Mouse (Mus musculus) E14TG2a.4 (cell line): ENCODE results near the gene Pigl.

Experiments used
- CTCF ChIP-seq: conservative IDR thresholded peaks from 2 replicates; pipeline ENCODE4 v1.5.1; 2014; ENCODE audit warnings: low read length
- NANOG ChIP-seq: IDR thresholded peaks from 2 replicates; pipeline ENCODE4 v1.6.1; 2014; ENCODE audit warnings: borderline replicate concordance, low read length, mixed read lengths
- POU5F1 ChIP-seq: IDR thresholded peaks from 2 replicates; pipeline ENCODE4 v1.6.1; 2014; ENCODE audit warnings: low read length, borderline replicate concordance

DNA sequence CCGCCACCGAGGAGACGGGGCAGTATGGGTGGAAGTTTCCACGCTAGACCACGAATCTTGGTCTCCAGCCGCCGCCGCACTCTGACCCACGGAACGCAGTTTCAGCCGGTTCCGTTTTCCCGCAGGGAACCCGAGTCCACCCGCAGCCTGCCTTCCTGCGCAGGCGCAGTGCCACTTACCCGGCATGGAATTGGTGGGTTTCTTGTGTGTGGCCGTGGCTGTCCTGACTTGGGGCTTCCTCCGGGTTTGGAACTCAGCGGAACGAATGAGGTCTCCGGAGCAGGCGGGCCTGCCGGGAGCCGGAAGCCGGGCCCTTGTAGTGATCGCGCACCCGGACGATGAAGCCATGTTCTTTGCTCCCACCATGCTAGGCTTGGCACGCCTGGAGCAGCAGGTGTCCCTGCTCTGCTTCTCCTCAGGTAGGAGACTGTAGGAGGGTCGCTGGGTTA is at the start of gene Pigl, which contains the start of gene Ncor1:
- TF ChIP-seq CTCF (no peak), POU5F1 (no peak), NANOG (no peak)
